Mouse (Mus musculus) MN1 (cell line): ENCODE measurements at regions not wholly inside any gene's neighbourhood (a gene's known extent, or its start where the extent isn't known, plus 50 kb on each side); places are given as distances from the start of the nearest gene placed in this dataset.

Experiments used
- DNase-seq: peaks from one replicate; pipeline ENCODE4 v3.0.0-alpha.2; 2016; ENCODE audit warnings: low spot score

- DNase-seq: no peak
These were observed 1087.0 kb downstream of the Dnajb9 start for GRCm38 (mm10) chr12:43123160-43123559.

- peak; percentile 39 for DNase-seq
These were observed 1098.0 kb downstream of the Dnajb9 start for GRCm38 (mm10) chr12:43112096-43112495.

GRCm38 (mm10) chr12:43099382-43099781 is 1110.7 kb downstream of the Dnajb9 start:
- no peak for DNase-seq

GRCm38 (mm10) chr12:43078081-43078480 is 1132.0 kb downstream of the Dnajb9 start:
- no peak for DNase-seq
